Mouse (Mus musculus) embryonic fibroblast, embryonic 13.5 days (primary cell): ENCODE measurements around the gene Ralgapa1. TPM values are rescaled to one million over a fixed set of nuclear protein-coding genes. Genes with fewer than 3 reads are reported as not detected.

Source experiments
- H3K27ac ChIP-seq: 2 replicates; pipeline ENCODE4 v1.5.1; 2012; ENCODE audit warnings: low read length, control low read depth, inconsistent platforms; ENCODE audit not compliant: insufficient read depth
- H3K4me1 ChIP-seq: 2 replicates; pipeline ENCODE4 v1.6.1; 2011; ENCODE audit warnings: low read length; ENCODE audit not compliant: control insufficient read depth, insufficient read depth
- H3K4me3 ChIP-seq: 2 replicates; pipeline ENCODE4 v1.5.1; 2011; ENCODE audit warnings: mild to moderate bottlenecking, control low read depth, low read length; ENCODE audit not compliant: insufficient read depth
- CTCF ChIP-seq: IDR thresholded peaks from 2 replicates; pipeline ENCODE4 v1.5.1; 2011; ENCODE audit warnings: mild to moderate bottlenecking, control low read depth, low read length, moderate library complexity, borderline replicate concordance; ENCODE audit not compliant: insufficient read depth
- POLR2A ChIP-seq: IDR thresholded peaks from 2 replicates; pipeline ENCODE4 v1.6.1; 2011; ENCODE audit warnings: low read depth, mild to moderate bottlenecking, control low read depth, low read length, moderate library complexity
- polyA plus RNA-seq: library from polyadenylated mRNA; stranded (reverse); fragments of >200 nt; gene quantifications from 2 replicates; pipeline ENCODE4 v1.2.4, GENCODE M21; 2011; ENCODE audit warnings: low read depth; ENCODE audit not compliant: missing spikeins, insufficient read length

Gene Ralgapa1
- 32.3 and 32.4 TPM in 2 replicates for polyA plus RNA-seq

GRCm38 (mm10) chr12:55820661-55821314 is at the start of gene Ralgapa1:
Gene Ralgapa1, minus strand, starts transcription at chr12:55821167.
- no peaks in the 10 kb centered on the region for H3K4me1 ChIP-seq
- peak; percentile 67 for TF ChIP-seq POLR2A
- TF ChIP-seq CTCF, result no peak
- H3K27ac ChIP-seq, result peak within 1 kb of the TSS; percentile 66
- H3K4me3 ChIP-seq, result peak within 1 kb of the TSS; percentile 75

- H3K27ac ChIP-seq, result no peak overlapping the region
- no peaks in the 10 kb centered on the region for H3K4me1 ChIP-seq
- H3K4me3 ChIP-seq, result no peak overlapping the region
- no peak for TF ChIP-seq CTCF
- no peak for TF ChIP-seq POLR2A
These were observed 48.8 kb upstream of the Ralgapa1 start for GRCm38 (mm10) chr12:55869622-55870322.

DNA sequence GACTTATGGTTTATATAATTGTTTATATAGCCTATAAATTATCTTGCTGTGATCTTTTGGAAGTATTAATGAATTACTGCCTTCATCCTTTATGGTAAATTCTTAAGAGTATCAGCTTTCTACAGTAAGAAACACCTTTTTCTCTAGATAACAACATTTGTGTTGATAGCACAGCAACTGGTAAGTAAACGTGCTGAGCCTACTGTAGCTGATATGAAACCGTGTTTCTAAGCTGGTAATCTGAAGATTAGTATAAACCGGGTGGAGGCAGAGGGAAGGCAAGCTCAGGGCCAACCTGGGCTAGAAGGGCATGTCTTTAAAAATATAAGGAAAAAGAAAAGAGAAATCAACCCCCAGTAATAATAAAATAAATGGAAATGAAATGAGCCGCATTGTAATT is 46.8 kb upstream of the Ralgapa1 start:
- Histone ChIP-seq H3K4me1 (no peaks in the 10 kb centered on the region), H3K4me3 (no peak overlapping the region), H3K27ac (no peak overlapping the region)
- TF ChIP-seq CTCF (no peak), POLR2A (no peak)

DNA sequence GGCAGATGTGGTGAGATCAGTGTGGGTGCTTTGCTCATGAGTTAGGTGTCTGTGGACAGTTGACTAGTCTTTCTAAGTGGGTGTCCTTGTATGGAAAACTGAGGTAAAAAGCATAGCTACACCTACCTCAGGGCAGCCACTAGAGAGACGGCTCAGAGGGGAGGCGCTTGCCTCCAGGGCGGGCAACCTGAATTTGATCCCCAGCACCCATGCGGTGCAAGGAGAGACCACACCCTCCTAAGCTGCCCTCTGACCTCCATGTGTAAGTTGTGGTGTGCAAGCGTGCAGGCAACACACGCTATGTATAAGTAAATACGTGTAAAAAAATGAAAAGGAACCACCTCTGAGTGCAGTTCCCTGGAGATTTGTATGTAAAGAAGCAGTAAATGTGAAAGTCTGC is 39.7 kb upstream of the Ralgapa1 start:
- TF ChIP-seq POLR2A (no peak), CTCF (no peak)
- no peaks in the 10 kb centered on the region for H3K4me1 ChIP-seq
- H3K27ac ChIP-seq, result no peak overlapping the region
- H3K4me3 ChIP-seq, result no peak overlapping the region

DNA sequence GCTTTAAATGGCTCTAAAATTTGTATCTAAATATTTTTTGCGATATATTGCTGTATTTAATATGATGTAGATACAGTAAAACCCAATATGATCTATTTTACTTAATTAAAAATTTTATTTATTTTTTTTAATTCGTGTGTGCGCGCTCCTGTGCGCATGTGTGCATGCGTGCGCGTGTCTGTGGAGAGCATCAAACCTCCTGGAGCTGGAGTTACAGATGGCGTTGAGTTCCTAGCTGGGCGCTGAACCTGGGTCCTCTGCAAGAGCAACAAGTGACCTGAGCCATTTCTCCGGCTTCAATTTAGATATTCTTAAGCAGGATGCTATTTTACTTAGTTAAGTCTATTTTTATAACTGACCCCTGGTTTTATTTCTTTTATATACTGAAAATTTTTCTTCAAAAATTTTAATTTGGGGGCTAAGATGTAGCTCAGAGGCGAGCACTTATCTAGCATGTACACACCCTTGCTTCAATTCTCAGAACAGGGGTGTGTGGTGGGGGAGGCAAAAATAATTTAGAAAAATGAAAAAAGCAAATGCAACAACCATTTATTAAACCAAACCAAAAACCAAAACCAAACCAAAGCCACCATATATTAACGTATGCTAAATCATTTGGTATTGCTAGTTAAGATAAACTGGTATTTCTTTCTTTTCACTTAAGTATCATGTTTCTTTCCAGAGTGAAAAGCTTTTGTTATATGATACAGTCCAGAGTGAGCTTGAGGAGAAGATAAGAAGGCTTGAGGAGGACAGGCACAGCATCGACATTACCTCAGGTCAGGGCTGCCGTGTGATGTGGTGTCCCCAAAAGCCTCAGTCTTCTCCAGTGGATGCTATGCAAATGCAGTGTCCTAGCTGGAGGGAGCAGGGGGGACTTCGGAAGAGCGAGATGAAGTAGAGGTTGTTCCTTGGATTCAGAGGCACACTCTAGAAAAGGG is 38.7 kb upstream of the Ralgapa1 start:
- H3K27ac ChIP-seq, result no peak overlapping the region
- TF ChIP-seq CTCF, result no peak
- no peak for TF ChIP-seq POLR2A
- no peak overlapping the region for H3K4me3 ChIP-seq
- H3K4me1 ChIP-seq, result no peaks in the 10 kb centered on the region

DNA sequence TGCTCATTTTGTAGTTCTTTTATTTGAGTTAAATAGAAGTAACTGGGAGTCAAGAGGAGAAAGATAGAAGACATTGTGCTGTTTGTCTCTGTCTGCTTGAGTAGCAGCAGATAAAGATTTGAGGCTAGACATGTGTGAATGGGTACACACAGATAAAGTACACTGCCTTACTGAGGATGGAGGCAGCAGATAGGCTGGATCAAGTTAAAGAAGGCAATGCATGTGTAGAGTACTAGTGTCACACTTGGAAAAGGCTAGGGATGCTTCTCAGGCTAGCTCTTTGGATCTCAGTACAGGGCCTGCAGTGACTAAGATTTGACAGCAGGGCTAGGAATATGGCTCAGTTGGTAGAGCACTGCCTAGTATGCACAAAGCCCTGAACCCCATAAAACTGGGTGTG is 29.7 kb upstream of the Ralgapa1 start:
- H3K4me1 ChIP-seq, result no peaks in the 10 kb centered on the region
- no peak overlapping the region for H3K4me3 ChIP-seq
- TF ChIP-seq POLR2A, result no peak
- no peak overlapping the region for H3K27ac ChIP-seq

GRCm38 (mm10) chr12:55847851-55848250 is 26.9 kb upstream of the Ralgapa1 start:
- H3K27ac ChIP-seq, result no peak overlapping the region
- H3K4me1 ChIP-seq, result no peaks in the 10 kb centered on the region
- no peak for TF ChIP-seq POLR2A
- TF ChIP-seq CTCF, result no peak
- H3K4me3 ChIP-seq, result no peak overlapping the region

DNA sequence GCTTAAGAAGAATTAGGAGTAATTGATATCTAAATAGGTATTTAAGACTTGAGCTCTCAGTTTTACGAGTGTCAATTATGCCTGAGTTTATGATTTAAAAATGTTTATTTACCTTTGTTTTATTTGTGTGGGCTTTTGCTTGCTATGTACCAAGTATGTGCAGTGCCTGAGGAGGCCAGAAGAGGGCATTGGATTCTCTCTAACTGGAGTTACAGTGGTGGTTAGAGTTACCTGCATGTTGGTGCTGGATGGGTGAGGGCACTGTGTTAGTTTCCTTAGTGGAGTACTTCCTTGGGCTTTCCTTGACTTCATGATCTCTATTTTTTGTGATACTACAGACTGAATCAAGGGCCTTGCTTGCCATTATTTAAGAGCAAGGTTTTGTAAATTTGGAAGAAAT is 25.8 kb upstream of the Ralgapa1 start:
- no peaks in the 10 kb centered on the region for H3K4me1 ChIP-seq
- no peak for TF ChIP-seq CTCF
- no peak for TF ChIP-seq POLR2A
- H3K4me3 ChIP-seq, result no peak overlapping the region
- H3K27ac ChIP-seq, result no peak overlapping the region

- Histone ChIP-seq H3K4me3 (no peak overlapping the region), H3K27ac (no peak overlapping the region), H3K4me1 (peaks cover 3% of the 10 kb centered on the region; the same call in 1 of the 2 replicates)
- TF ChIP-seq CTCF (no peak), POLR2A (no peak)
These were observed 16.5 kb upstream of the Ralgapa1 start for GRCm38 (mm10) chr12:55837495-55837894.
